Comparison of ENCODE assay signal across 15 mouse cellular contexts in genomic region chr2:113376232-113376631, GRCm38 (mm10).
"Had no signal": no experiment of that assay in that cellular context is flagged by ENCODE, and none has a peak within 500 bp of the region (broad histone marks: within the 10 kb centered on the region; RNA-seq: fewer than 3 reads in every experiment).

No protein-coding gene starts in this region.

- H3K9ac ChIP-seq: intestine, embryonic 15.5 days; liver, embryonic 13.5 days; neural tube, embryonic 13.5 days; stomach, embryonic 15.5 days had no signal

- H3K9me3 ChIP-seq: intestine, embryonic 15.5 days; liver, embryonic 13.5 days; neural tube, embryonic 13.5 days; stomach, embryonic 15.5 days had no signal

- DNase-seq: layer of hippocampus, adult 9-11 months; liver, embryonic 13.5 days; lung, adult 2 months; lung, postnatal 14 days; lung, postnatal 4 days; midbrain, embryonic 14.5 days; right cerebral cortex, adult 18-20 months; right cerebral cortex, postnatal 14 days; spleen, adult 18-20 months; thymus, postnatal 25 days had no signal

- H3K27me3 ChIP-seq: intestine, embryonic 15.5 days; liver, embryonic 13.5 days; neural tube, embryonic 13.5 days; stomach, embryonic 15.5 days had no signal

- H3K27ac ChIP-seq: intestine, embryonic 15.5 days; layer of hippocampus, adult 2 months; liver, embryonic 13.5 days; neural tube, embryonic 13.5 days; stomach, embryonic 15.5 days had no signal

- H3K36me3 ChIP-seq: intestine, embryonic 15.5 days; liver, embryonic 13.5 days; neural tube, embryonic 13.5 days; stomach, embryonic 15.5 days had no signal

- H3K4me2 ChIP-seq: intestine, embryonic 15.5 days; liver, embryonic 13.5 days; midbrain, embryonic 11.5 days; neural tube, embryonic 13.5 days; stomach, embryonic 15.5 days had no signal

- H3K4me1 ChIP-seq: intestine, embryonic 15.5 days; liver, embryonic 13.5 days; neural tube, embryonic 13.5 days; stomach, embryonic 15.5 days had no signal

- H3K4me3 ChIP-seq: intestine, embryonic 15.5 days; layer of hippocampus, adult 2 months; liver, embryonic 13.5 days; neural tube, embryonic 13.5 days; stomach, embryonic 15.5 days had no signal
